Mouse (Mus musculus): ENCODE results near the gene Mgam. TPM values are rescaled to one million over a fixed set of nuclear protein-coding genes. Genes with fewer than 3 reads are reported as not detected.
"Not testable (repeated sequence)": the region's sequence is repeated elsewhere in the genome, so short reads cannot be mapped to it uniquely, and the experiment has no call there.

The Mgam gene
- 0.08 and 0.13 TPM in 2 replicates for polyA plus RNA-seq (2014; fragmentation: Nextera tagmentation; extraction: Ambion mirVana)

- no peaks in the 10 kb centered on the region for H3K4me1 ChIP-seq (ENCODE audit: control insufficient read depth, insufficient read depth, low read length)
- ATAC-seq (ENCODE audit: insufficient read depth, low FRiP score, low TSS enrichment) (no peak), DNase-seq (ENCODE audit: low spot score) (no peak)
- H3K9me3 ChIP-seq (ENCODE audit: control insufficient read depth, low read length): no peaks in the 10 kb centered on the region
- H3K4me2 ChIP-seq (ENCODE audit: low read depth): no peak within 1 kb of the TSS
- H3K27me3 ChIP-seq (ENCODE audit: control insufficient read depth, insufficient read depth, low read length): no peaks in the 10 kb centered on the region
- no peak within 1 kb of the TSS for H3K9ac ChIP-seq (ENCODE audit: low read length)
- 88% methylated on average over 8 of the region's 8 CpGs for WGBS
- no peaks in the 10 kb centered on the region for H3K36me3 ChIP-seq (ENCODE audit: control insufficient read depth, insufficient read depth, low read length)
- no peak within 1 kb of the TSS for H3K27ac ChIP-seq (ENCODE audit: low read depth, low read length)
- H3K4me3 ChIP-seq (ENCODE audit: low read depth, low read length): no peak within 1 kb of the TSS
Observed at GRCm38 (mm10) chr6:40628406-40629000, at the start of gene Mgam. Gene Mgam, plus strand, starts transcription at chr6:40628831.

- no peaks in the 10 kb centered on the region for H3K4me1 ChIP-seq (ENCODE audit: control insufficient read depth, insufficient read depth, low read length)
- no peak overlapping the region for H3K9ac ChIP-seq (ENCODE audit: low read length)
- ATAC-seq (ENCODE audit: insufficient read depth, low FRiP score, low TSS enrichment): no peak
- no peaks in the 10 kb centered on the region for H3K9me3 ChIP-seq (ENCODE audit: control insufficient read depth, low read length)
- no peak overlapping the region for H3K4me2 ChIP-seq (ENCODE audit: low read depth)
- no peaks in the 10 kb centered on the region for H3K27me3 ChIP-seq (ENCODE audit: control insufficient read depth, insufficient read depth, low read length)
- no peak overlapping the region for H3K27ac ChIP-seq (ENCODE audit: low read depth, low read length)
- H3K36me3 ChIP-seq (ENCODE audit: control insufficient read depth, insufficient read depth, low read length): no peaks in the 10 kb centered on the region
- H3K4me3 ChIP-seq (ENCODE audit: low read depth, low read length): no peak overlapping the region
- 85% methylated on average over 6 of the region's 6 CpGs for WGBS
- DNase-seq (ENCODE audit: low spot score): no peak
Observed at GRCm38 (mm10) chr6:40584336-40584735, 44.3 kb upstream of the Mgam start.

- no peaks in the 10 kb centered on the region for H3K9me3 ChIP-seq (ENCODE audit: control insufficient read depth, low read length)
- no peak within 1 kb of the TSS for H3K27ac ChIP-seq (ENCODE audit: low read depth, low read length)
- H3K36me3 ChIP-seq (ENCODE audit: control insufficient read depth, insufficient read depth, low read length): no peaks in the 10 kb centered on the region
- H3K4me1 ChIP-seq (ENCODE audit: control insufficient read depth, insufficient read depth, low read length): no peaks in the 10 kb centered on the region
- no peaks in the 10 kb centered on the region for H3K27me3 ChIP-seq (ENCODE audit: control insufficient read depth, insufficient read depth, low read length)
- no peak for ATAC-seq (ENCODE audit: insufficient read depth, low FRiP score, low TSS enrichment)
- no peak within 1 kb of the TSS for H3K9ac ChIP-seq (ENCODE audit: low read length)
- DNase-seq (ENCODE audit: low spot score): no peak
- H3K4me3 ChIP-seq (ENCODE audit: low read depth, low read length): no peak within 1 kb of the TSS
- WGBS: 86% methylated on average over 5 of the region's 5 CpGs
- no peak within 1 kb of the TSS for H3K4me2 ChIP-seq (ENCODE audit: low read depth)
Observed at GRCm38 (mm10) chr6:40585645-40586044, 43.0 kb upstream of the Mgam start, which contains the start of gene Clec5a. Gene Clec5a, minus strand, starts transcription at chr6:40585821.

GRCm38 (mm10) chr6:40588346-40588745 lies 40.3 kb upstream of the Mgam start:
- Histone ChIP-seq H3K9me3 (ENCODE audit: control insufficient read depth, low read length) (no peaks in the 10 kb centered on the region), H3K27ac (ENCODE audit: low read depth, low read length) (no peak overlapping the region), H3K9ac (ENCODE audit: low read length) (no peak overlapping the region), H3K4me1 (ENCODE audit: control insufficient read depth, insufficient read depth, low read length) (no peaks in the 10 kb centered on the region), H3K4me3 (ENCODE audit: low read depth, low read length) (no peak overlapping the region), H3K27me3 (ENCODE audit: control insufficient read depth, insufficient read depth, low read length) (no peaks in the 10 kb centered on the region), H3K36me3 (ENCODE audit: control insufficient read depth, insufficient read depth, low read length) (no peaks in the 10 kb centered on the region), H3K4me2 (ENCODE audit: low read depth) (no peak overlapping the region)
- ATAC-seq (ENCODE audit: insufficient read depth, low FRiP score, low TSS enrichment): no peak
- DNase-seq (ENCODE audit: low spot score): no peak
- WGBS: 95% methylated on average over 2 of the region's 2 CpGs

GRCm38 (mm10) chr6:40594804-40595550 lies 33.7 kb upstream of the Mgam start:
- no peak for ATAC-seq (ENCODE audit: insufficient read depth, low FRiP score, low TSS enrichment)
- no peak overlapping the region for H3K27ac ChIP-seq (ENCODE audit: low read depth, low read length)
- H3K27me3 ChIP-seq (ENCODE audit: control insufficient read depth, insufficient read depth, low read length): no peaks in the 10 kb centered on the region
- no peak for DNase-seq (ENCODE audit: low spot score)
- H3K9me3 ChIP-seq (ENCODE audit: control insufficient read depth, low read length): no peaks in the 10 kb centered on the region
- no peaks in the 10 kb centered on the region for H3K4me1 ChIP-seq (ENCODE audit: control insufficient read depth, insufficient read depth, low read length)
- no peak overlapping the region for H3K4me2 ChIP-seq (ENCODE audit: low read depth)
- no peak overlapping the region for H3K4me3 ChIP-seq (ENCODE audit: low read depth, low read length)
- no peak overlapping the region for H3K9ac ChIP-seq (ENCODE audit: low read length)
- 79% methylated on average over 3 of the region's 3 CpGs for WGBS
- H3K36me3 ChIP-seq (ENCODE audit: control insufficient read depth, insufficient read depth, low read length): no peaks in the 10 kb centered on the region

- not testable (repeated sequence) for H3K9me3 ChIP-seq (ENCODE audit: control insufficient read depth, low read length); H3K4me3 ChIP-seq (ENCODE audit: low read depth, low read length); ATAC-seq (ENCODE audit: insufficient read depth, low FRiP score, low TSS enrichment); H3K36me3 ChIP-seq (ENCODE audit: control insufficient read depth, insufficient read depth, low read length); H3K4me2 ChIP-seq (ENCODE audit: low read depth); H3K27me3 ChIP-seq (ENCODE audit: control insufficient read depth, insufficient read depth, low read length); H3K9ac ChIP-seq (ENCODE audit: low read length); DNase-seq (ENCODE audit: low spot score); H3K4me1 ChIP-seq (ENCODE audit: control insufficient read depth, insufficient read depth, low read length); H3K27ac ChIP-seq (ENCODE audit: low read depth, low read length)
- 29% methylated on average over 4 of the region's 4 CpGs for WGBS
Observed at GRCm38 (mm10) chr6:40598546-40598945, 30.1 kb upstream of the Mgam start.

GRCm38 (mm10) chr6:40607431-40607830 lies 21.2 kb upstream of the Mgam start:
- H3K27ac ChIP-seq (ENCODE audit: low read depth, low read length): no peak overlapping the region
- H3K9ac ChIP-seq (ENCODE audit: low read length): no peak overlapping the region
- ATAC-seq (ENCODE audit: insufficient read depth, low FRiP score, low TSS enrichment) (no peak), DNase-seq (ENCODE audit: low spot score) (no peak)
- no peak overlapping the region for H3K4me2 ChIP-seq (ENCODE audit: low read depth)
- H3K4me3 ChIP-seq (ENCODE audit: low read depth, low read length): no peak overlapping the region
- no peaks in the 10 kb centered on the region for H3K27me3 ChIP-seq (ENCODE audit: control insufficient read depth, insufficient read depth, low read length)
- H3K36me3 ChIP-seq (ENCODE audit: control insufficient read depth, insufficient read depth, low read length): no peaks in the 10 kb centered on the region
- no peaks in the 10 kb centered on the region for H3K9me3 ChIP-seq (ENCODE audit: control insufficient read depth, low read length)
- no peaks in the 10 kb centered on the region for H3K4me1 ChIP-seq (ENCODE audit: control insufficient read depth, insufficient read depth, low read length)

- no peak overlapping the region for H3K9ac ChIP-seq (ENCODE audit: low read length)
- H3K4me1 ChIP-seq (ENCODE audit: control insufficient read depth, insufficient read depth, low read length): no peaks in the 10 kb centered on the region
- 90% methylated on average over 8 of the region's 8 CpGs for WGBS
- no peaks in the 10 kb centered on the region for H3K36me3 ChIP-seq (ENCODE audit: control insufficient read depth, insufficient read depth, low read length)
- DNase-seq (ENCODE audit: low spot score): no peak
- no peaks in the 10 kb centered on the region for H3K27me3 ChIP-seq (ENCODE audit: control insufficient read depth, insufficient read depth, low read length)
- no peak overlapping the region for H3K4me2 ChIP-seq (ENCODE audit: low read depth)
- H3K27ac ChIP-seq (ENCODE audit: low read depth, low read length): no peak overlapping the region
- no peak for ATAC-seq (ENCODE audit: insufficient read depth, low FRiP score, low TSS enrichment)
- H3K9me3 ChIP-seq (ENCODE audit: control insufficient read depth, low read length): no peaks in the 10 kb centered on the region
- H3K4me3 ChIP-seq (ENCODE audit: low read depth, low read length): no peak overlapping the region
Observed at GRCm38 (mm10) chr6:40610244-40610643, 18.4 kb upstream of the Mgam start.

- no peak for ATAC-seq (ENCODE audit: insufficient read depth, low FRiP score, low TSS enrichment)
- Histone ChIP-seq H3K4me3 (ENCODE audit: low read depth, low read length) (no peak within 1 kb of the TSS), H3K9me3 (ENCODE audit: control insufficient read depth, low read length) (no peaks in the 10 kb centered on the region), H3K4me2 (ENCODE audit: low read depth) (no peak within 1 kb of the TSS), H3K9ac (ENCODE audit: low read length) (no peak within 1 kb of the TSS), H3K36me3 (ENCODE audit: control insufficient read depth, insufficient read depth, low read length) (no peaks in the 10 kb centered on the region), H3K4me1 (ENCODE audit: control insufficient read depth, insufficient read depth, low read length) (no peaks in the 10 kb centered on the region), H3K27ac (ENCODE audit: low read depth, low read length) (no peak within 1 kb of the TSS), H3K27me3 (ENCODE audit: control insufficient read depth, insufficient read depth, low read length) (no peaks in the 10 kb centered on the region)
- WGBS: 93% methylated on average over 4 of the region's 4 CpGs
- DNase-seq (ENCODE audit: low spot score): no peak
Observed at GRCm38 (mm10) chr6:40613260-40613852, 15.3 kb upstream of the Mgam start, which contains the start of gene Tas2r138. Gene Tas2r138, minus strand, starts transcription at chr6:40613310.

Data from neural tube, embryonic 11.5 days (tissue).